Mouse (Mus musculus) kidney, embryonic 14.5 days (tissue): Measurements from ENCODE around the gene Cfdp1. TPM values are rescaled to one million over a fixed set of nuclear protein-coding genes. Genes with fewer than 3 reads are reported as not detected.

Source experiments
- ATAC-seq: fragments of 200-750 bp; cut with Nextera tagmentation; 2 replicates; pipeline ENCODE4 v1.8.0; 2017; ENCODE audit warnings: moderate number of reproducible peaks, mild to moderate bottlenecking, moderate TSS enrichment, moderate library complexity; ENCODE audit not compliant: low FRiP score, low TSS enrichment
- H3K27ac ChIP-seq: fragments of 300-500 bp; sonication (generic); 2 replicates; pipeline ENCODE4 v1.5.1; 2014; ENCODE audit warnings: low read depth, mild to moderate bottlenecking, low read length, moderate library complexity, mixed read lengths
- H3K27me3 ChIP-seq: fragments of 300-500 bp; sonication (generic); 2 replicates; pipeline ENCODE4 v1.6.1; 2014; ENCODE audit warnings: mild to moderate bottlenecking, low read length; ENCODE audit not compliant: control insufficient read depth, insufficient read depth
- H3K36me3 ChIP-seq: fragments of 300-500 bp; sonication (generic); 2 replicates; pipeline ENCODE4 v1.6.1; 2014; ENCODE audit warnings: low read length, mixed read lengths; ENCODE audit not compliant: control insufficient read depth, insufficient read depth
- H3K4me1 ChIP-seq: fragments of 300-500 bp; sonication (generic); 2 replicates; pipeline ENCODE4 v1.6.1; 2014; ENCODE audit warnings: low read length, mixed read lengths; ENCODE audit not compliant: control insufficient read depth, insufficient read depth
- H3K4me2 ChIP-seq: fragments of 300-500 bp; sonication (generic); replicated peaks from 2 replicates; pipeline ENCODE4 v1.6.1; 2014; ENCODE audit warnings: low read depth, mild to moderate bottlenecking, low read length
- H3K4me3 ChIP-seq: fragments of 300-500 bp; sonication (generic); 2 replicates; pipeline ENCODE4 v1.5.1; 2014; ENCODE audit warnings: mild to moderate bottlenecking, low read length
- H3K9ac ChIP-seq: fragments of 300-500 bp; sonication (generic); 2 replicates; pipeline ENCODE4 v1.6.1; 2014; ENCODE audit warnings: low read depth, mild to moderate bottlenecking, low read length, moderate library complexity
- H3K9me3 ChIP-seq: fragments of 300-500 bp; sonication (generic); 2 replicates; pipeline ENCODE4 v1.6.1; 2016; ENCODE audit warnings: low read length; ENCODE audit not compliant: control insufficient read depth
- WGBS: fragments of 180-500 bp; shearing (Covaris S2); extraction: QIAGEN DNeasy Blood & Tissue Kit; methylation state at CpG from one replicate; pipeline ENCODE4 v1.1.7; 2014; 5-methylcytosine and 5-hydroxymethylcytosine counted together
- polyA plus RNA-seq: library from polyadenylated mRNA; unstranded; fragments of >200 nt; fragmentation: Nextera tagmentation; extraction: Ambion mirVana; gene quantifications from 2 replicates; pipeline ENCODE4 v1.2.1, GENCODE M21; 2014

The Cfdp1 gene
- polyA plus RNA-seq, 1 experiment from 2014 or later = 221 TPM

GRCm38 (mm10) chr8:111888091-111888650 is 34.1 kb upstream of the Cfdp1 start:
- 31% methylated on average over 7 of the region's 7 CpGs for WGBS
- Histone ChIP-seq H3K9ac (no peak overlapping the region), H3K27me3 (peaks cover 27% of the 10 kb centered on the region), H3K9me3 (no peaks in the 10 kb centered on the region), H3K4me3 (no peak overlapping the region), H3K36me3 (no peaks in the 10 kb centered on the region), H3K4me1 (peaks cover 17% of the 10 kb centered on the region; the same call in 1 of the 2 replicates), H3K4me2 (no peak overlapping the region), H3K27ac (no peak overlapping the region)
- ATAC-seq = no peak

GRCm38 (mm10) chr8:111887479-111887878 is 33.4 kb upstream of the Cfdp1 start:
- whole genome bisulfite sequencing = 86% methylated on average over 1 of the region's 1 CpGs
- H3K4me1 ChIP-seq = peaks cover 17% of the 10 kb centered on the region; the same call in 1 of the 2 replicates
- no peak overlapping the region for H3K9ac ChIP-seq
- H3K4me2 ChIP-seq = no peak overlapping the region
- ATAC-seq = no peak
- H3K9me3 ChIP-seq = no peaks in the 10 kb centered on the region
- no peak overlapping the region for H3K27ac ChIP-seq
- H3K27me3 ChIP-seq = peaks cover 27% of the 10 kb centered on the region
- no peak overlapping the region for H3K4me3 ChIP-seq
- no peaks in the 10 kb centered on the region for H3K36me3 ChIP-seq

- Histone ChIP-seq H3K36me3 (no peaks in the 10 kb centered on the region), H3K4me3 (no peak overlapping the region)
- ATAC-seq = no peak
Observed at GRCm38 (mm10) chr8:111883615-111884014, 29.5 kb upstream of the Cfdp1 start.

GRCm38 (mm10) chr8:111881591-111881990 is 27.5 kb upstream of the Cfdp1 start:
- Histone ChIP-seq H3K4me2 (no peak overlapping the region), H3K4me1 (no peaks in the 10 kb centered on the region), H3K36me3 (no peaks in the 10 kb centered on the region), H3K27ac (no peak overlapping the region), H3K27me3 (no peaks in the 10 kb centered on the region), H3K9ac (no peak overlapping the region), H3K9me3 (no peaks in the 10 kb centered on the region), H3K4me3 (no peak overlapping the region)
- ATAC-seq = 0 out of 2 replicates have a peak, but pooled peaks have one; percentile 48
- 2% methylated on average over 2 of the region's 2 CpGs for WGBS

More at GRCm38 (mm10) chr8:111883615-111884014, 29.5 kb upstream of the Cfdp1 start:
- WGBS = 90% methylated on average over 4 of the region's 4 CpGs
- no peaks in the 10 kb centered on the region for H3K9me3 ChIP-seq
- H3K27ac ChIP-seq = no peak overlapping the region
- H3K9ac ChIP-seq = no peak overlapping the region
- 0 out of 2 replicates have a peak, but pooled peaks cover 5% of the 10 kb centered on the region for H3K4me1 ChIP-seq
- no peaks in the 10 kb centered on the region for H3K27me3 ChIP-seq
- H3K4me2 ChIP-seq = no peak overlapping the region

- no peaks in the 10 kb centered on the region for H3K36me3 ChIP-seq
- H3K9me3 ChIP-seq = no peaks in the 10 kb centered on the region
- WGBS = 70% methylated on average over 9 of the region's 9 CpGs
- H3K27me3 ChIP-seq = no peaks in the 10 kb centered on the region
- no peak overlapping the region for H3K9ac ChIP-seq
- ATAC-seq = no peak
- H3K4me3 ChIP-seq = no peak overlapping the region
- H3K27ac ChIP-seq = no peak overlapping the region
- no peaks in the 10 kb centered on the region for H3K4me1 ChIP-seq
- no peak overlapping the region for H3K4me2 ChIP-seq
Observed at GRCm38 (mm10) chr8:111877711-111878110, 23.6 kb upstream of the Cfdp1 start.

- peak within 1 kb of the TSS; percentile 76 for H3K9ac ChIP-seq
- H3K4me1 ChIP-seq = no peaks in the 10 kb centered on the region
- H3K4me2 ChIP-seq = peak within 1 kb of the TSS; percentile 54
- WGBS = under 1% methylated on average over 53 of the region's 53 CpGs
- peak within 1 kb of the TSS; percentile 76 for H3K4me3 ChIP-seq
- H3K9me3 ChIP-seq = no peaks in the 10 kb centered on the region
- peak within 1 kb of the TSS; percentile 79 for H3K27ac ChIP-seq
- peak; percentile 99 for ATAC-seq
- H3K27me3 ChIP-seq = no peaks in the 10 kb centered on the region
- no peaks in the 10 kb centered on the region for H3K36me3 ChIP-seq
Observed at GRCm38 (mm10) chr8:111876355-111876948, 22.4 kb upstream of the Cfdp1 start, which contains the start of gene Tmem170. Gene Tmem170, minus strand, starts transcription at chr8:111876750.

- no peak for ATAC-seq
- WGBS = 12% methylated on average over 9 of the region's 9 CpGs
- Histone ChIP-seq H3K9me3 (no peaks in the 10 kb centered on the region), H3K36me3 (no peaks in the 10 kb centered on the region), H3K4me1 (no peaks in the 10 kb centered on the region), H3K9ac (peak overlapping the region; percentile 76; the same call in 1 of the 2 replicates), H3K27ac (no peak overlapping the region), H3K27me3 (no peaks in the 10 kb centered on the region), H3K4me3 (peak overlapping the region; percentile 76), H3K4me2 (peak overlapping the region; percentile 54)
Observed at GRCm38 (mm10) chr8:111875758-111876157, 21.7 kb upstream of the Cfdp1 start.

GRCm38 (mm10) chr8:111871278-111871677 is 17.2 kb upstream of the Cfdp1 start:
- Histone ChIP-seq H3K27ac (no peak overlapping the region), H3K27me3 (no peaks in the 10 kb centered on the region), H3K9me3 (no peaks in the 10 kb centered on the region), H3K4me3 (no peak overlapping the region), H3K4me2 (no peak overlapping the region), H3K36me3 (no peaks in the 10 kb centered on the region; the same call in 1 of the 2 replicates), H3K9ac (no peak overlapping the region), H3K4me1 (no peaks in the 10 kb centered on the region)
- WGBS = 88% methylated on average over 3 of the region's 3 CpGs
- ATAC-seq = no peak

GRCm38 (mm10) chr8:111870379-111870778 is 16.3 kb upstream of the Cfdp1 start:
- Histone ChIP-seq H3K4me2 (no peak overlapping the region), H3K4me1 (no peaks in the 10 kb centered on the region), H3K4me3 (no peak overlapping the region), H3K27me3 (no peaks in the 10 kb centered on the region), H3K36me3 (no peaks in the 10 kb centered on the region; the same call in 1 of the 2 replicates), H3K9me3 (no peaks in the 10 kb centered on the region), H3K27ac (no peak overlapping the region), H3K9ac (no peak overlapping the region)
- no peak for ATAC-seq
- WGBS = 87% methylated on average over 3 of the region's 3 CpGs
